Mouse (Mus musculus): ENCODE results near the gene Agtrap.

Agtrap gene

DNA sequence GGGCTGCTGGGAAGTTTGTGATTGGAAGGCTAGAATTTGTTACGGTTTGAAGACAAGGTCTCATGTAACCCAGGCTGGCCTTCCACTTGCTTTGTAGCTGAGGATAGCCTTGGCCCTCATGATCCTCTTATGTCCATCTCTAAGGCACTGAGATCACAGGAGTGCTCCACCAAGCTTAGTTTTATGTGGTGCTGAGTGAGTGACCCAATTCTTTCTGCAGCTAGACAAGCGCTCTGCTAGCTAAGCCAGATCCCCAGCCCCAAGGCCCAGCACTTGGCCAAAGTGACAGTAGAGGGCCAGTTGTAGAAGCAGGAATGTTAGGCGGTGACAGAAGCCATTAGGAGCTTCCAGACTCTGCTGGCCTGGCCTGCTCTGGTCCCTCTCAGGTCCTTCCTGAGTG is 16.3 kb upstream of the Agtrap start:
- no peak for DNase-seq (ENCODE audit: low read depth, low spot score)

DNA sequence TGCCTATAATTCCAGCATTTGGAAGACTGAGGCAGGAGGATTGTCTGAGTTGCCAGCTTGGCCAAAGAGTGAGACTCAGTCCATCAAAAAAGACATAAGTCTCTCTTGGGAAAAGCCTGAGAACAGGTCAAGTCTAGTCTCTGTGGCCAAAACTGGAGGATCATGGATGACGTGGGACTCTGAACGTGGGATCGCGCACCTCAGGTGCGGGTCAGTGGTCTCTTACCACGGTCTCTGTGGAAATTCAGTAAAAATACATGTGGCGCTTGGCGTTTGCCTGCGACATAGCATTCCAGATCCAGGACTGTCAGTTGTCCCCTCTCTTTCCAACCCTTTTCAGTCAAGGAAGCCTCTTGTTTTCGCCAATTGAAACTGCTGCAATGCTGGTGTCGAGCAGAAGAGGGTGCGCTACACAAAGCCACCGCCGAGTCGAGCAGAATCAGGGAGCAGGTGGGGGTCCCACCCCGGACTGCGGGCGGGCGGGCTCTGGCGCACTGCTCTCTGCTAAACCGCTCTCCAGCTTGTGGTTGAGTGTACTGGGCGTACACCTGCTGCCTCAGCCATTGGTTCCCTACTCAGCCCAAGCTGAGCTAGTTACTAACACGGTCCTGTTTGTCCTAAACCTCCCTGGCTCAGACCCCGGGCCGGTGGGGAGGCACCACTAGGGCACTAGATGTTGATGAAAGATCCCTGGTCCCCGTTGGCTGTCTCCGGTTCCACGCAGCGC is 14.1 kb upstream of the Agtrap start:
- DNase-seq (ENCODE audit: low read depth, low spot score), result no peak

DNA sequence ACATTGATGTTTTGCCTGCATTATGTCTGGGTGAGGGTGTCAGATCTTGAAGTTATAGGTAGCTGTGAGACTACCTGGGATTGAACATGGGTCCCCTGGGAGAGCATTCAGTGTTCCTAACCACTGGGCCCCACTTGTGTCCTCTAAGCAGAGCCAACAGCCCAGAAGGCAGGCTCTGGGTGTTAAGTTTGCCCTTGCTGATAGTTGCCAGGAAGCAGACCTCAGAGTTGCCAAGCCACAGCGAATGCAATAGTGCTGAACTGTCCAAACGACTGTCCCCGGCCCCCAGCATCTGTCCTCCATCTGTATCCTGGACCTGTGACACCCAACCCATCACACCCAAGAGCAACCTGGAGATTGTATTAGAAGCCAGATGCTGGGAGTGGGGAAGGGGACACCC is 10.8 kb upstream of the Agtrap start:
- no peak for DNase-seq (ENCODE audit: low read depth, low spot score)

DNA sequence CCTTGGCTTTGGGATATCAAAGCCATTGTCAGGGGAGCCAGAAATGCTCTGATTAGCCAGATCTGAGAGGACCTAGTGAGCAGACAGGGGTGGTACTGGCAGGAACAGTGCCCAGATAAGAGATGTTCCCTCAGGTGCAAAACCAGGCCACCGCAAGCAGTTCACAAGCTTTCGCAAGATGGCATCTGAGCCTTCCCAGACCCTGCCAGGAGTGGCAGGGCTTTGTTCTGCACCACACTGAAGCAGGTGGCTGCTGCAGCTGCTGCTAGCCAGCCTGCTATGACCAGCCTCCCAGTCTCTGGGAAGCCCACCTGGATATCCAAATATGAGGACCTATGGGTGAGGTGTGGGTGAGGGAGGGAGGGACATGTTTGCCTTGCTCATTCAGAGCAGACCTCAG is 10.1 kb upstream of the Agtrap start:
- no peak for DNase-seq (ENCODE audit: low read depth, low spot score)

GRCm38 (mm10) chr4:148095081-148095480 is 7.2 kb upstream of the Agtrap start:
- DNase-seq (ENCODE audit: low read depth, low spot score), result no peak

- DNase-seq (ENCODE audit: low read depth, low spot score), result no peak
These were observed 6.3 kb upstream of the Agtrap start for GRCm38 (mm10) chr4:148094161-148094560.

GRCm38 (mm10) chr4:148092551-148093271 is 4.9 kb upstream of the Agtrap start:
- no peak for DNase-seq (ENCODE audit: low read depth, low spot score)

DNA sequence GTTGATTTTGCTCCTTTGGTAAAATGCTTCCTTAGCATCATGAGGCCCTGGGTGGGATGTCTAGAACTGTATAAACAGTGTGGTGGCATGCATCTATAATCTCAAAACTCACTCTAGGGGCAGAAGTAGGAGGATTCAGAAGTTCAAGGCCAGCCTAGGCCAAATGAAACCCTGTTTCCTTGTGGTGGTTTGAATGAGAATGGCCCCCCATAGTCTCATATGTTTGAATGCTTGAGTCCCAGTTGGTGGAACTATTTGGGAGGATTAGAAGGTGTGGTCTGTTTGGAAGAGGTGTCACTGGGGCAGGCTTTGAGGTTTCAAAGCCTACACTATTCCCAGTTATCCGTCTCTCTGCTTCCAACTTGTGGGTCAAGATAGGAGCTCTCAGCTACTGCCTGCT is 3.4 kb upstream of the Agtrap start:
- DNase-seq (ENCODE audit: low read depth, low spot score), result no peak

GRCm38 (mm10) chr4:148089166-148089565 is 1.3 kb upstream of the Agtrap start:
- no peak for DNase-seq (ENCODE audit: low read depth, low spot score)

DNA sequence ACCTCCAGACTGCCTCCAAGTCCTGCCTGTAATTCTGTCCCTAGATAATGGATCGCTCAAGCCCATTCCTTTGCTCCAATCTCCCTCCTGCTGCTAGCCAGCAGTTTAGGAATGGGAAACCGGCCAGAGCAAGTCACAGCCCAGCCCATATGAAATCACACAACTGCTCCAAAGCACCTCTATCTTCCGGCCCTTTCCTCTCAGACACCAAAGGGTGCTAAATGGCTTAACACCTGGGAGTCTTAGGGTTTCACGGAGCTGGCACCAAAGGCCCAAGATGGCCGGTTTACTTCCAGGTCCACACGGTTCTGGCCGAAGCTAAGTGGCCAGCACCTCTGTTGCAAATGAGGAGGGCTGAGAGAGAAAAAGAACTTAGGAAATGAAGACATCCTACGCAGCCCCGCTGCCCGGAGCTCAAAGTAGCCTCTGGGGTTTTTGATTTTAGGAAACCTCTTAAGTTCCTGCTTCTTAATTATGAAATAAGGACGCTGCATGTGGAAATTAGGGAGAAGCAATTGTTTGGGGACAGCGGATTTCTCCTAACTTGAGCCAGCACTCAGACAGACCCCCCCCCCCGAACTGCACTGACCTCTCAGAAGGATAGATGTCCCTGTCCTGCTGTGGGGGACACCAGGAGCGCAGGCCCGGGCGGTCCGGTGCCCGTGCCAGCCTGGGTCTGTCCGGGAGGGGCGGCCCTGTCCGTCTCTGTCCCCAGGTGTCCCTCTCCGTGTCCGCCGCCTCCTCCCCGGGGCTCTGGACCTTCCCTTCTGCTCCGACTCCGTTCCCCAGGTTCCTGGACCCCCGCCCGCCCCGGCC is 532 bp downstream of the Agtrap start:
- DNase-seq (ENCODE audit: low read depth, low spot score), result no peak

GRCm38 (mm10) chr4:148085907-148086305 is 1.9 kb downstream of the Agtrap start:
- DNase-seq (ENCODE audit: low read depth, low spot score), result no peak

GRCm38 (mm10) chr4:148085131-148085906 is 2.5 kb downstream of the Agtrap start:
- DNase-seq (ENCODE audit: low read depth, low spot score), result no peak

DNA sequence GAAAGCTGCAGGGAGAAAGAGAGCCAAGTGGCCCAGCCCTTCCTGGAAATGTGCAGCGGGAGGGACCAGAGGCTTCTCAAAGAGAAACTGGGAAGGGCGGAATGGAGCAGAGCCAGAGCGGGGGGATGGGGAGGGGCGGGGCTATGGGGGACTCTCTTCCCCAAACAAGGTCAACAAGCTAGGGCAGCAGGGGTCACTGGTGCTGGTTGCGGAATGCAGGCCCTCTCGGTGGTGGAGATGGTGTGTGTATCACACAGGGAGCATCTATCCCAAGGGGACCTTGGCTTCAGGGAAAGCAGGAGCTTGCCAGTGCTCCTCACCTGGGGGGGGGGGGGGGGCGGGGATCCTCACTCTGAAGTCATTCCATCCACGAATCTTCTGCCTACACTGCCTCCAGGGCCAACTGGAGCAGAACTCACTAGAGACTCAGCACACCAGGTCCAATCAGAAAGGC is 3.5 kb downstream of the Agtrap start:
- DNase-seq (ENCODE audit: low read depth, low spot score), result no peak

- no peak for DNase-seq (ENCODE audit: low read depth, low spot score)
These were observed 4.5 kb downstream of the Agtrap start for GRCm38 (mm10) chr4:148083176-148083899.

- no peak for DNase-seq (ENCODE audit: low read depth, low spot score)
These were observed 5.4 kb downstream of the Agtrap start for GRCm38 (mm10) chr4:148082257-148083044.

DNA sequence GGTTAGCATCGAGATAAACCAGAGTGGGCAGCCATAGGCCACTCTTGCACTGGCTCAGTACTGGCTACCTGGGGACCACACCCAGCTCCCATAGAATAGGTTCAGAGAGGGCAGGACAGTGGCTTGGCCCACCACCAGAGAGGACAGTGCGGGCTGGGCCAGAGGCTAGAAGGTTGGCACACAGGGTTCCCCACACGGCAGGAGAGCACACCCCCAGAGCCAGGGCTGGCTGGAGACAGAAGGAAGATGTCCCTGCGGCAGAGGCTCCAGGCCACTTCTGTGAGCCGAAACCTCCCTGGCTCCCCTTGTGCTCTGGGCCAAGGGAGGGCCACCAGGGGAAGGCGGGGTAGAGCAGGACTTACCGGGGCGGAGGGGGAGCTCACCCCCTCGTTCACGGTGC is 6.6 kb downstream of the Agtrap start:
- DNase-seq (ENCODE audit: low read depth, low spot score), result no peak

DNA sequence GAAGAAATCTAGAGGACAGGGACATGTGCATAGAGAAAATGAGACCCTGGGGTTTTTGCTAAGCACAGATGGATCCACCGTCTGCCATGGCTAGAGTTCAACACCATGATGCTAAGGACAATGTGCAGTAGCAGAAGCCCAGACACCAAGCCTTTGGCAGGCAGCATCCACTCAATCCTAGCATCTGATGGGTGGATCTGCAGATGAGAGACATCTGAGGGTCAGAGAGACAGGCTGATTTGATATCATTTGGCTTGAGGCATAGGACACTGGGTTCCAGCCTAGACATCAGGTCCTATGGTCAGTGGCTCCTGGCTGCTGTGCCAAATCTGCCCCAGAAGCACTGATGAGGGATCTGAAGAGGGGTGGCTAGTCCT is 7.2 kb downstream of the Agtrap start:
- DNase-seq (ENCODE audit: low read depth, low spot score), result no peak

DNA sequence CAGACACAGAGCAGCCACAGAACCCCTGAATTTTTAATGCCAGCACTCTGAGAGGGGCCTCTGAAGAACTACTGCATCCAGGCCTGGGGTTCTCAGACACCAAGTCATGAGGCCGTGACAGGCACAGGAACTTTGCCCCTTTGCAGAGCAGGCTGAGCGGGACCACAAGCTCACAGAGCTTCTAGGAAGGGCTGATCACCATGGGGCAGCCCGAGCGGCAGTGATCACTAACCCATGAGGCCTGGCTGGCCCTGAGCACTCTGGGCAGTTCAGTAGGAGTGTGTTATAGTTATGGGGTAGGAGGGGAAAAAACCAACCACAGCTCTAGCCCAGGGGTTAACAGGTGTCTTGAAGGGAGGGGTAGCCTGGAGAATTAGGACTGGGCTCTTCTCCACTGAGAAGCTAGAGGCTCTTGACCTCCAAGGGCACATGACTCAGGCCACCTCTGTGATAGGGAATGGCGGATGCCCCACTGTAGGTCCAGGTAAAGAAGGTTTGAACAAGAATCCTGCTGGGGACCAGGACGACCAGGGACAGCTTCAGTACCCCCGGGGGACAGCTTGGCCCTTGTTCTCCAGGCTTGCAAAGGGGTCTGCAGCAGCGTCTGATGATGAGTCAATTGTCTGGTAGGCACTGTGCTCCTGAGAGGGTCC is 7.8 kb downstream of the Agtrap start:
- DNase-seq (ENCODE audit: low read depth, low spot score), result no peak

DNA sequence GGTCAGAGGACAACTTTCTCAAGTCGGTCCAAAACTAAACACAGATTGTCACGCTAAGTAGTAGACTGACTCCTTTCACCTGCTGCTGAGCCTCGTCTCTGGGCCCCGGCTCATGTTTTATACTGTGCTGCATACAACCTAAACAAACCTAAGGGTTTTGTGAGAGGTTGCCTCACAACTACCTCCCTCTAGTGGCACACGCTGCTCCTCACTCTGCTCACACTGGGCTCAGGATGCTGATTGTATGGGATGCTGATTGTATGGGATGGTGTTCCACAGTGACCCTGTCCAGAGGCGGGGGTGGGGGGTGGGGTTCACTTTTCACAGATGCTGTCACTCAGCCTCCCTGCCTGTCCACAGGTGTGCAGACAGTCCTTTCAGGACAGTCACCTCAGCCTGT is 8.6 kb downstream of the Agtrap start:
- DNase-seq (ENCODE audit: low read depth, low spot score), result no peak

GRCm38 (mm10) chr4:148075881-148076280 is 11.9 kb downstream of the Agtrap start:
- no peak for DNase-seq (ENCODE audit: low read depth, low spot score)

All from WW6 (cell line).